Mouse (Mus musculus) intestine, embryonic 14.5 days (tissue): Measurements from ENCODE around the gene Pdgfra. TPM values are rescaled to one million over a fixed set of nuclear protein-coding genes. Genes with fewer than 3 reads are reported as not detected.

Source experiments
- ATAC-seq: fragments of 200-750 bp; cut with Nextera tagmentation; replicated peaks from 2 replicates; pipeline ENCODE4 v1.8.0; 2017; ENCODE audit warnings: low read depth, moderate number of reproducible peaks, moderate TSS enrichment, moderate library complexity; ENCODE audit not compliant: low FRiP score, low TSS enrichment
- DNase-seq: peaks from one replicate; pipeline ENCODE4 v3.0.0-alpha.2; 2018; ENCODE audit warnings: low spot score
- H3K27ac ChIP-seq: fragments of 300-500 bp; sonication (generic); 2 replicates; pipeline ENCODE4 v1.5.1; 2014; ENCODE audit warnings: low read depth, mild to moderate bottlenecking, control low read depth
- H3K27me3 ChIP-seq: fragments of 300-500 bp; sonication (generic); replicated peaks from 2 replicates; pipeline ENCODE4 v1.6.1; 2014; ENCODE audit warnings: low read length, control low read depth; ENCODE audit not compliant: control insufficient read depth, insufficient read depth
- H3K36me3 ChIP-seq: fragments of 300-500 bp; sonication (generic); 2 replicates; pipeline ENCODE4 v1.6.1; 2014; ENCODE audit warnings: low read length, control low read depth; ENCODE audit not compliant: control insufficient read depth, insufficient read depth
- H3K4me1 ChIP-seq: fragments of 300-500 bp; sonication (generic); replicated peaks from 2 replicates; pipeline ENCODE4 v1.6.1; 2014; ENCODE audit warnings: low read length, control low read depth, mixed read lengths; ENCODE audit not compliant: control insufficient read depth, insufficient read depth
- H3K4me2 ChIP-seq: fragments of 300-500 bp; sonication (generic); 2 replicates; pipeline ENCODE4 v1.6.1; 2014; ENCODE audit warnings: low read length
- H3K4me3 ChIP-seq: fragments of 300-500 bp; sonication (generic); 2 replicates; pipeline ENCODE4 v1.5.1; 2014; ENCODE audit warnings: low read depth, low read length, control low read depth, mixed read lengths
- H3K9ac ChIP-seq: fragments of 300-500 bp; sonication (generic); 2 replicates; pipeline ENCODE4 v1.6.1; 2014; ENCODE audit warnings: mild to moderate bottlenecking, low read length
- H3K9me3 ChIP-seq: fragments of 300-500 bp; sonication (generic); 2 replicates; pipeline ENCODE4 v1.6.1; 2016; ENCODE audit warnings: low read length, control low read depth; ENCODE audit not compliant: control insufficient read depth
- WGBS: fragments of 180-500 bp; shearing (Covaris S2); extraction: QIAGEN DNeasy Blood & Tissue Kit; methylation state at CpG from one replicate; pipeline ENCODE4 v1.1.7; 2014; 5-methylcytosine and 5-hydroxymethylcytosine counted together
- polyA plus RNA-seq: library from polyadenylated mRNA; unstranded; fragments of >200 nt; fragmentation: Nextera tagmentation; extraction: Ambion mirVana; gene quantifications from 2 replicates; pipeline ENCODE4 v1.2.1, GENCODE M21; 2014

The Pdgfra gene
- polyA plus RNA-seq, 1 experiment from 2014 or later = 50.9 TPM

- no peak overlapping the region for H3K9ac ChIP-seq
- 83% methylated on average over 6 of the region's 6 CpGs for WGBS
- H3K9me3 ChIP-seq = no peaks in the 10 kb centered on the region
- peaks cover 53% of the 10 kb centered on the region for H3K36me3 ChIP-seq
- H3K27ac ChIP-seq = no peak overlapping the region
- ATAC-seq = no peak
- H3K4me1 ChIP-seq = 0 out of 2 replicates have a peak, but pooled peaks cover 9% of the 10 kb centered on the region
- no peak for DNase-seq
- H3K4me2 ChIP-seq = no peak overlapping the region
- no peaks in the 10 kb centered on the region for H3K27me3 ChIP-seq
- no peak overlapping the region for H3K4me3 ChIP-seq
These were observed 9.5 kb downstream of the Pdgfra start for GRCm38 (mm10) chr5:75161586-75161985.

GRCm38 (mm10) chr5:75163289-75163951 lies 11.3 kb downstream of the Pdgfra start:
- Histone ChIP-seq H3K4me2 (no peak overlapping the region), H3K4me3 (no peak overlapping the region), H3K27ac (no peak overlapping the region), H3K9ac (no peak overlapping the region), H3K27me3 (no peaks in the 10 kb centered on the region), H3K4me1 (0 out of 2 replicates have a peak, but pooled peaks cover 9% of the 10 kb centered on the region), H3K9me3 (no peaks in the 10 kb centered on the region), H3K36me3 (peaks cover 69% of the 10 kb centered on the region)
- ATAC-seq (no peak), DNase-seq (no peak)
- 80% methylated on average over 23 of the region's 23 CpGs for WGBS

GRCm38 (mm10) chr5:75164688-75165087 lies 12.6 kb downstream of the Pdgfra start:
- Histone ChIP-seq H3K27me3 (no peaks in the 10 kb centered on the region), H3K9ac (no peak overlapping the region), H3K4me1 (0 out of 2 replicates have a peak, but pooled peaks cover 9% of the 10 kb centered on the region), H3K4me3 (no peak overlapping the region), H3K36me3 (peaks cover 81% of the 10 kb centered on the region), H3K9me3 (no peaks in the 10 kb centered on the region), H3K4me2 (no peak overlapping the region), H3K27ac (no peak overlapping the region)
- 76% methylated on average over 4 of the region's 4 CpGs for WGBS
- DNase-seq (no peak), ATAC-seq (no peak)

GRCm38 (mm10) chr5:75169837-75170236 lies 17.7 kb downstream of the Pdgfra start:
- WGBS = 80% methylated on average over 6 of the region's 6 CpGs
- Histone ChIP-seq H3K4me1 (no peaks in the 10 kb centered on the region), H3K4me2 (no peak overlapping the region), H3K36me3 (peaks cover 88% of the 10 kb centered on the region), H3K27me3 (no peaks in the 10 kb centered on the region), H3K9ac (no peak overlapping the region), H3K27ac (no peak overlapping the region), H3K9me3 (no peaks in the 10 kb centered on the region), H3K4me3 (no peak overlapping the region)
- DNase-seq (no peak), ATAC-seq (no peak)

- H3K27ac ChIP-seq = no peak overlapping the region
- H3K4me1 ChIP-seq = no peaks in the 10 kb centered on the region
- no peak overlapping the region for H3K4me2 ChIP-seq
- 94% methylated on average over 10 of the region's 10 CpGs for WGBS
- H3K9ac ChIP-seq = no peak overlapping the region
- peaks cover 86% of the 10 kb centered on the region for H3K36me3 ChIP-seq
- no peaks in the 10 kb centered on the region for H3K9me3 ChIP-seq
- no peak for ATAC-seq
- no peak for DNase-seq
- H3K4me3 ChIP-seq = no peak overlapping the region
- H3K27me3 ChIP-seq = no peaks in the 10 kb centered on the region
These were observed 19.8 kb downstream of the Pdgfra start for GRCm38 (mm10) chr5:75171859-75172258.

GRCm38 (mm10) chr5:75179249-75179648 lies 27.2 kb downstream of the Pdgfra start:
- Histone ChIP-seq H3K4me1 (no peaks in the 10 kb centered on the region), H3K4me2 (no peak overlapping the region), H3K9ac (no peak overlapping the region), H3K27me3 (no peaks in the 10 kb centered on the region), H3K4me3 (no peak overlapping the region), H3K9me3 (no peaks in the 10 kb centered on the region), H3K36me3 (peaks cover 85% of the 10 kb centered on the region), H3K27ac (no peak overlapping the region)
- DNase-seq (no peak), ATAC-seq (no peak)
- 86% methylated on average over 10 of the region's 10 CpGs for WGBS

GRCm38 (mm10) chr5:75179726-75180290 lies 27.7 kb downstream of the Pdgfra start:
- Histone ChIP-seq H3K9me3 (no peaks in the 10 kb centered on the region), H3K4me2 (no peak overlapping the region), H3K27ac (no peak overlapping the region), H3K9ac (no peak overlapping the region), H3K4me1 (no peaks in the 10 kb centered on the region), H3K36me3 (peaks cover 88% of the 10 kb centered on the region), H3K4me3 (no peak overlapping the region), H3K27me3 (no peaks in the 10 kb centered on the region)
- 89% methylated on average over 12 of the region's 12 CpGs for WGBS
- no peak for DNase-seq
- no peak for ATAC-seq

GRCm38 (mm10) chr5:75183653-75184052 lies 31.6 kb downstream of the Pdgfra start:
- no peak overlapping the region for H3K9ac ChIP-seq
- H3K9me3 ChIP-seq = no peaks in the 10 kb centered on the region
- peaks cover 90% of the 10 kb centered on the region for H3K36me3 ChIP-seq
- DNase-seq (no peak), ATAC-seq (no peak)
- H3K27ac ChIP-seq = no peak overlapping the region
- WGBS = 82% methylated on average over 6 of the region's 6 CpGs
- H3K4me3 ChIP-seq = no peak overlapping the region
- H3K4me1 ChIP-seq = no peaks in the 10 kb centered on the region
- H3K4me2 ChIP-seq = no peak overlapping the region
- H3K27me3 ChIP-seq = no peaks in the 10 kb centered on the region

- H3K27ac ChIP-seq = no peak overlapping the region
- no peak overlapping the region for H3K9ac ChIP-seq
- ATAC-seq = no peak
- peaks cover 91% of the 10 kb centered on the region for H3K36me3 ChIP-seq
- H3K9me3 ChIP-seq = no peaks in the 10 kb centered on the region
- WGBS = 77% methylated on average over 5 of the region's 5 CpGs
- H3K4me2 ChIP-seq = no peak overlapping the region
- H3K27me3 ChIP-seq = no peaks in the 10 kb centered on the region
- no peaks in the 10 kb centered on the region for H3K4me1 ChIP-seq
- DNase-seq = no peak
- no peak overlapping the region for H3K4me3 ChIP-seq
These were observed 32.0 kb downstream of the Pdgfra start for GRCm38 (mm10) chr5:75184112-75184511.
